Mouse (Mus musculus) heart, embryonic 12.5 days (tissue): ENCODE data around the gene Peak1. TPM values are rescaled to one million over a fixed set of nuclear protein-coding genes. Genes with fewer than 3 reads are reported as not detected.

Experiments
- ATAC-seq: fragments of 200-750 bp; cut with Nextera tagmentation; 2 replicates; pipeline ENCODE4 v1.8.0; 2017; ENCODE audit warnings: moderate TSS enrichment, moderate library complexity; ENCODE audit not compliant: insufficient number of reproducible peaks, low FRiP score
- H3K27ac ChIP-seq: fragments of 300-500 bp; sonication (generic); 2 replicates; pipeline ENCODE4 v1.5.1; 2016; ENCODE audit warnings: mild to moderate bottlenecking, moderate library complexity; ENCODE audit not compliant: poor library complexity, severe bottlenecking
- H3K27me3 ChIP-seq: fragments of 300-500 bp; sonication (generic); replicated peaks from 2 replicates; pipeline ENCODE4 v1.6.1; 2016; ENCODE audit warnings: mild to moderate bottlenecking, moderate library complexity
- H3K36me3 ChIP-seq: fragments of 300-500 bp; sonication (generic); 2 replicates; pipeline ENCODE4 v1.6.1; 2016; ENCODE audit warnings: mild to moderate bottlenecking, moderate library complexity
- H3K4me1 ChIP-seq: fragments of 300-500 bp; sonication (generic); replicated peaks from 2 replicates; pipeline ENCODE4 v1.6.1; 2016; ENCODE audit warnings: mild to moderate bottlenecking
- H3K4me2 ChIP-seq: fragments of 300-500 bp; sonication (generic); 2 replicates; pipeline ENCODE4 v1.6.1; 2016; ENCODE audit warnings: mild to moderate bottlenecking, moderate library complexity
- H3K4me3 ChIP-seq: fragments of 300-500 bp; sonication (generic); 2 replicates; pipeline ENCODE4 v1.5.1; 2016; ENCODE audit warnings: mild to moderate bottlenecking
- H3K9ac ChIP-seq: fragments of 300-500 bp; sonication (generic); 2 replicates; pipeline ENCODE4 v1.6.1; 2016; ENCODE audit warnings: mild to moderate bottlenecking, moderate library complexity
- H3K9me3 ChIP-seq: fragments of 300-500 bp; sonication (generic); replicated peaks from 2 replicates; pipeline ENCODE4 v1.6.1; 2016; ENCODE audit warnings: mild to moderate bottlenecking, moderate library complexity
- WGBS: fragments of 180-500 bp; shearing (Covaris S2); methylation state at CpG from one replicate; pipeline ENCODE4 v1.1.7; 2016; 5-methylcytosine and 5-hydroxymethylcytosine counted together
- microRNA-seq: library from miRNA; unstranded; fragments of <30 nt; microRNA quantifications from one replicate; pipeline ENCODE4, GENCODE M21; 2017
- polyA plus RNA-seq: library from polyadenylated mRNA; unstranded; fragments of >200 nt; fragmentation: Nextera tagmentation; extraction: Ambion mirVana; gene quantifications from 2 replicates; pipeline ENCODE4 v1.2.1, GENCODE M21; 2016

The Peak1 gene
- polyA plus RNA-seq, 1 experiment from 2014 or later = 15.0 TPM

- no peak overlapping the region for H3K4me3 ChIP-seq
- no peak overlapping the region for H3K9ac ChIP-seq
- WGBS = 67% methylated on average over 2 of the region's 2 CpGs
- no peaks in the 10 kb centered on the region for H3K36me3 ChIP-seq
- no peaks in the 10 kb centered on the region for H3K27me3 ChIP-seq
- no peak overlapping the region for H3K27ac ChIP-seq
- H3K9me3 ChIP-seq = no peaks in the 10 kb centered on the region
- H3K4me2 ChIP-seq = no peak overlapping the region
- H3K4me1 ChIP-seq = peaks cover 55% of the 10 kb centered on the region
- no peak for ATAC-seq
Measured at GRCm38 (mm10) chr9:56158077-56158476, 259.8 kb downstream of the Peak1 start.

- no peaks in the 10 kb centered on the region for H3K9me3 ChIP-seq
- H3K27me3 ChIP-seq = no peaks in the 10 kb centered on the region
- peaks cover 9% of the 10 kb centered on the region for H3K36me3 ChIP-seq
- no peak overlapping the region for H3K4me2 ChIP-seq
- no peak overlapping the region for H3K27ac ChIP-seq
- no peak for ATAC-seq
- no peak overlapping the region for H3K9ac ChIP-seq
- no peak overlapping the region for H3K4me3 ChIP-seq
- WGBS = 82% methylated on average over 5 of the region's 5 CpGs
- H3K4me1 ChIP-seq = peaks cover 55% of the 10 kb centered on the region
Measured at GRCm38 (mm10) chr9:56154572-56154971, 263.3 kb downstream of the Peak1 start.

DNA sequence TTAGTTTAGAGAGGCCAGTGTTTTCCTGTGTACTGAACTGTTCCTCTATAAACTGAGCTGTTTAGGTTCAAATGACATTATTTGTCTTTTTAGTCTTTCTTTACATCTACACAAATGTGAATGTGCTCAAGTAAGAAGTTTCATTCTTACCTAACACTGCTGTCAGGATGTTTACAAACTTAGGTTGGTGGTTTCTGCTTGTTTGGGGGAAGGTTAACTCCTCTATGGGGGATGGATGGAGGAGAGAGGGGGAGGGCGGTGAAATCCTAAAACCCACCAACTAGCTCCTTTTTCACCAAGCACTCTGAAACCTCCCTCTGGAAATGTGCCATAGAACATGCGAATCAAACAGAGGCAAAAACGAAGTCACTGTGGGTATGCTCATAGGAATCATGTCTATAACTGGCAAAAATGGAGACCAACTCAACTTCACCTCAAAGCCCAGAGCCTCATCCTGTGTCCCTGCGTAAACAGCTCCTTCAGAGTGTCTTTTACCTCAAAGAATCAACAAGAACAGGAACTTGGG lies 265.3 kb downstream of the Peak1 start:
- Histone ChIP-seq H3K9ac (no peak overlapping the region), H3K27me3 (no peaks in the 10 kb centered on the region), H3K9me3 (no peaks in the 10 kb centered on the region), H3K4me2 (no peak overlapping the region), H3K36me3 (peaks cover 9% of the 10 kb centered on the region), H3K4me1 (peaks cover 52% of the 10 kb centered on the region), H3K27ac (peak overlapping the region; percentile 84), H3K4me3 (no peak overlapping the region)
- no peak for ATAC-seq
- 76% methylated on average over 4 of the region's 4 CpGs for WGBS

- ATAC-seq = no peak
- Histone ChIP-seq H3K9ac (no peak overlapping the region), H3K27me3 (no peaks in the 10 kb centered on the region), H3K4me1 (peaks cover 52% of the 10 kb centered on the region), H3K9me3 (no peaks in the 10 kb centered on the region), H3K4me2 (peak overlapping the region; percentile 13; the same call in 1 of the 2 replicates), H3K4me3 (no peak overlapping the region), H3K36me3 (peaks cover 10% of the 10 kb centered on the region), H3K27ac (peak overlapping the region; percentile 84)
- 37% methylated on average over 7 of the region's 7 CpGs for WGBS
Measured at GRCm38 (mm10) chr9:56151745-56152481, 266.0 kb downstream of the Peak1 start.

Small RNAs within 50 kb of the gene (microRNA-seq; reads per million reads assigned to microRNA genes)
- 1.9 reads per million for gene Gm24270

Other genes with a start within 250 kb of the Peak1 start
- 62.1 and 63.0 TPM in 2 replicates for gene Hmg20a, start 542 bp upstream of the Peak1 start, polyA plus RNA-seq